Mouse (Mus musculus) thymus, postnatal 25 days (tissue): ENCODE results near the gene Tsen54.
"Not testable (repeated sequence)": the region's sequence is repeated elsewhere in the genome, so short reads cannot be mapped to it uniquely, and the experiment has no call there.

Experiments used
- DNase-seq: peaks from one replicate; pipeline ENCODE4 v3.0.0; 2022

Gene Tsen54

GRCm38 (mm10) chr11:115831518-115831917, 17.0 kb downstream of the Tsen54 start:
- DNase-seq, result no peak

DNA sequence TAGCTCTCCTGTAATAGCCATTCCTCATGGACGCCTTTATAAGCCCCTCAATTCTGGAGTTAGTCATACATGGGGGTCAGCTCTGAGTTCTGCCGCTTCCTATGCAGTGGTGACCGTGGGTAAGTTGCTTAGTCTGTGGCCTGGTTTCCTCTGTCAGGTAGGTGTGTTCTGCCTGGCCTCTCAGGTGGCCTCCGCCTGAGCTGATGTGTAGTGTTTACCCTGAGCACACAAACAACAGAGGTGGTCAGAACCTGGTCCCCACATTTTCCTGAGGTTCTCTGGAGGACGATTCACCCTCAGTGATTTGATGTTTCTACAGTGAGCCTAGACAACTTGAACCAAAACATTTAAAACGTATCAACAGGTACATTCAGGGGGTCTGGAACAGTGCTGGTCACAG, 17.5 kb downstream of the Tsen54 start:
- no peak for DNase-seq

- DNase-seq, result no peak
Measured at GRCm38 (mm10) chr11:115832523-115832922, 18.0 kb downstream of the Tsen54 start.

GRCm38 (mm10) chr11:115833021-115833513, 18.5 kb downstream of the Tsen54 start:
- no peak for DNase-seq

DNA sequence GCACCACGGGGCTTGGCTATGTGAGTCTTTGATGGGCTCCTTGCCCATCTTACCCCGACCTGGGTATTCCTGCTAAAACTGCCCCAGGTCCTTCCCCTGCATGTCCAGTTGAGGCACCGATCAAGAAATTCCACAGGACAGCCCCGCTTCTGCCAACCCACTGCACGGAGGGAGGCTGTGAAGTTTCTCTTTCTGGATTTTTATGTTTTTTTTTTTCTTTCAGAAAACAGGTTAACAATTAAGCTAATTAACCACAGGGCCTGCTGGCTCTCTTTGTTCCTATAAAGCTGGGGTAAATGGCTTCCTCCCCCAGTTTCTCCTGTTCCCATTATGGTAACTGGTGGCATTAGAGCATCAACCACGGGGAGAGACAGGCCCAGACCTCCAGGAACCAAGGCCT, 19.5 kb downstream of the Tsen54 start:
- no peak for DNase-seq

GRCm38 (mm10) chr11:115836656-115837395, 22.3 kb downstream of the Tsen54 start:
- DNase-seq, result no peak

DNA sequence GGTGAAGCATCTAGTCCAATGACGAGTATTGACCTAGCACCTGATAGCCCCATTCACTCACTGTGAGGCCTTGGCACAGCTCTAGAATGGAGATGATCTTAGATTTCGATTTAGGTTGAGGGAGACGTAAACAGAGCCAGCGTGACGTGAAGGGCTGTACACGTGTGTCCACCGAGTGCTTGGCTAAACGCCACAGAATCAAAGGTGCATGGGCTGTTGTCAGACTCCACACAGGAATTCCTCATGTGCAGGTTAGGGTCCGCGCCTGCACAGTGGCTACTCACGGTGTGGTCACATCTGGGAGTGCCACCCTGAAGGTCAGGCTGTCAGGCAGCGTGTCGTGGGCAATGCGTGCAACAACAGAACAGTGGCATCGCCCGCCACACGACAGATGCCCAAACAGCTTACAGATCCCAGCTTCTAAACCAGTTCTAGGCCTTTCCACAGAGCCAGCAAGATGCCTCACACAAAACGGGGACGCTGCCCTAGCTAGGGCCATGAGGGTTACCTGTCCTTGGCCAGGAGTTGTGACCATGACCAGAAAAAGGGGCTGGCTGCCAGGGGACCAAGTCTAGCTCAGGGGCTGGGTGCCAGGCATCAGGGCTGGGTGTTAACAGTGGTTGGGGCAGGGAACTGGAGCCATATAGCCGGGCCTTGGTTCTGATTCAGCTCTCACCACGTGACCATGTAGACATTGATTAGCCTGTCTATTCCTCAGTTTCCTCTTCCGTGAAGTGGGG, 23.3 kb downstream of the Tsen54 start:
- no peak for DNase-seq

GRCm38 (mm10) chr11:115838895-115839311, 24.4 kb downstream of the Tsen54 start:
- DNase-seq, result no peak

DNA sequence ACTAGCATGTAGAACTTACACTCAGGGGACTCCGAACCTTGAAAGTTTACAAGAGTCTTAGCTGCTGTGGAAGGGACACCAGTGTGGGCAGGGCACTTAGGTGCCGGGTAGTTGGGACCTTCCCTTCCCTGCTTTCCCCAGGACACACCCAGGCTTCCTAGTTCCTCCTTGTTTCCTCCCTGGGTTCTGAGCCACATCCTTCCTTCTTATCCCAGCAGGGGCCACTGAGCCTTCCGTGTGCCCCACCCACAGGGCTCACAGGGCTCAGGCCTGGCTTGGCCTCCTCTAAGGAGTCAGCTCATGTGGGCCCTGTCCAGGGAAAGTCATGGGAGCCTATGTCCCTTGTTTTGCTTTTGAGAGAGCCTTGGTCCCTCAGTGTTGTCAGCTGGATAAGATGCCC, 25.2 kb downstream of the Tsen54 start:
- DNase-seq, result no peak

DNA sequence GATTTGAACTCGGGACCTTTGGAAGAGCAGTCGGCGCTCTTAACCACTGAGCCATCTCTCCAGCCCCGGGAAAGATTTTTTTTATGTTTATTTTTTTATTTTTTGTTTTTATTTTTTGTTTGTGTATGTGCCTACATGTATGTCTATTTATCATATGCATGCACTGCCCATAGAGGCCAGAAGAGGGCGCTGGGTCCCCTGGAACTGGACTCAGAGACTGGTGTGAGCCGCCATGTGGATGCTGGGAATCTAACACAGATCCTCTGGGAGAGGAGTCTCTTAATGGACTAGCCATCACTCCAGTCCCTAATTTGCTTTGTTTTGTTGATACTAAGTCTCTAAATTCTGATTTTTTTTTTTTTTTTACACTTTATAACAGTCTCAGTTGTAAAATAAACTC, 26.5 kb downstream of the Tsen54 start:
- DNase-seq, result no peak

- no peak for DNase-seq
Measured at GRCm38 (mm10) chr11:115841961-115842550, 27.5 kb downstream of the Tsen54 start.

GRCm38 (mm10) chr11:115843141-115843890, 28.8 kb downstream of the Tsen54 start:
- DNase-seq, result no peak

DNA sequence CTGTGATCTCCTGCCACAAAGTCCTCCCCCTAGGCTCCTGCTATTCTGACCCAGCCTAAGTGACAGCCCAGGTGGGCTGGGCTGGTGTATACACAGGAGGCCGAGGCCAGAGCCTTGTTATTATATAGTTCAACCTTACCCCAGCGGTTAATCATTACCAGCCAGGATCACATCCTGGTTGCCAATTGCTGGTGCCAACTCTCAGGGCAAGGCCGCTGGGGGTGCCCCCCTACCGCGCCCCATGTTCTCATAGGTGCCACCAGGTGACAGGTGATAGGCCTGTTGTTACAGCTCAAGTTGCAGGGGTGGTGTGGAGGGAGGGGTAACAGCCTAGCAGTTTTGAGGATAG, 29.3 kb downstream of the Tsen54 start:
- no peak for DNase-seq

DNA sequence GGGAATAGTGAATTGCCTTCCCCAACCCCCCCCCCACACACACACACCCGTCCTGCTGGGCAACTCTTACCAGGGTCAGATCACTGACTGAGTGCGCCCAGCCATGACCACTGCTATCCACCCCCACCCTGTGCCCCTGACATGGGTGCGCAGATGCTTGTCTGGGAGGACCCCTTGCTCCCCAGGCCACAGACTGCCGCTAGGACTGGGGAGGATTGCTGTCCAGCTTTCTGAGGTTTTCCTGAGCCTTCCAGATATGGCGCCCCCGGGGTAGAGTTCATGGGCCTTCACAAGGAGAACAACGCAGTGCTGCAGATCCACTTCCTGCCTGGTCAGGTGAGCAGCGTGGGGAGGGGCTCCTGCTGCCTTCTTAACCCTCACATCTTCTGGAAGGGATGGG, 29.7 kb downstream of the Tsen54 start:
- DNase-seq, result no peak

DNA sequence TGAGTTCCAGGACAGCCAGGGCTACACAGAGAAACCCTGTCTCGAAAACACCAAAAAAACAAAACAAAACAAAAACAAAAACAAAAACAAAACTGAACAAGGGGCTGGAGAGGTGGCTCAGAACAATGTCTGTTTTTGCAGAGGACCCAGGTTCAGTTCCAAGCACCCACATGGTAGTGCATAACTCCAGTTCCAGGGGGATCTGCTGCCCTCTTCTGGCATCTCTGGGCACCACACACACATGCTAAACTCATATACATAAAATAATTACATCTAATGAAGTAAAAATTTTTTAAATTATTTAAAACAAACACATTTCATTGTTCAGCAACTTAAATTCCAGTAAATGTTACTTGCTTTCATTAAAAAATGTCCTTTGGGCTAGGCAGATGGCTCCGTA, 31.3 kb downstream of the Tsen54 start:
- DNase-seq, result no peak

DNA sequence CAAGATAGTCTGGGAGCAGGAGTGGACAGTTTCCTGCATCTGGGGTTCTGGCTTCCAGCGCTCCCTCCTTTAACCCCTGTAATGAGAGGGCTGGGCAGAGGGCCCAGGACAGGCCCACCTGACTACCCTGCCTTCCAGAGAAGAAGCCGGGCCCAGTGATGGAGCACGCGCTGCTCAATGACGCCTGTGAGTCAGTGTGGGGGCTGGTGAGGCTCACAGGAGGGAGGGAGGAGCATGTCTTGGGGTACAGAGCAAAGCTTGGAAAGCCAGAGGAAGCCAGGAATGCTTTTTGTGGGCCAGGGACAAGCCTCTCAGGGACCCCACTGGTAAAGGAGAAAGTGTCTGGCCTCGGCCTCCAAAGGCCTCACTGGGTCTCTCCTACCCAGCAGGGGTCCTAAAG, 40.1 kb downstream of the Tsen54 start:
- no peak for DNase-seq

GRCm38 (mm10) chr11:115857146-115857545, 42.6 kb downstream of the Tsen54 start:
- not testable (repeated sequence) for DNase-seq

DNA sequence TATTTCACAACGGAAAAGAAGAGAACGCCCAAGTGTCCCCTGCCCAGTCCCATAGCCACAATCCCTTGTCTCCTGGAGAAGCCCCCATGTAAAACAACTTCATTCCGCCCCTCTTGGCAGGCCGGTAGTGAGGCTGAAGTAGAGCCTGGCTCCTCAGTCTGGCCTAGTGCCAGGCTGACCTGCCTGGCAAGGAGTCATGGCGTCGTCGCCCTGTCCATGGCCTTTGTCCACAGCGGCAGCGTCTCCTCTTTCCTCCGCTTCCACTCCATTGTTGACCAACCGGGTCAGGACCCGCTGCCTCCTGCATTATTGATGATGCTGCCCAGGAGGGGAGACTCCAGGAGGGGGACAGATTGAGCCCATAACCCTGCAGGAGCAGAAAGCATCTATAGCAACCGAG, 43.4 kb downstream of the Tsen54 start:
- no peak for DNase-seq

GRCm38 (mm10) chr11:115858354-115858753, 43.8 kb downstream of the Tsen54 start, which contains the start of gene Myo15b:
Gene Myo15b, plus strand, starts transcription at chr11:115858406.
- DNase-seq, result no peak

DNA sequence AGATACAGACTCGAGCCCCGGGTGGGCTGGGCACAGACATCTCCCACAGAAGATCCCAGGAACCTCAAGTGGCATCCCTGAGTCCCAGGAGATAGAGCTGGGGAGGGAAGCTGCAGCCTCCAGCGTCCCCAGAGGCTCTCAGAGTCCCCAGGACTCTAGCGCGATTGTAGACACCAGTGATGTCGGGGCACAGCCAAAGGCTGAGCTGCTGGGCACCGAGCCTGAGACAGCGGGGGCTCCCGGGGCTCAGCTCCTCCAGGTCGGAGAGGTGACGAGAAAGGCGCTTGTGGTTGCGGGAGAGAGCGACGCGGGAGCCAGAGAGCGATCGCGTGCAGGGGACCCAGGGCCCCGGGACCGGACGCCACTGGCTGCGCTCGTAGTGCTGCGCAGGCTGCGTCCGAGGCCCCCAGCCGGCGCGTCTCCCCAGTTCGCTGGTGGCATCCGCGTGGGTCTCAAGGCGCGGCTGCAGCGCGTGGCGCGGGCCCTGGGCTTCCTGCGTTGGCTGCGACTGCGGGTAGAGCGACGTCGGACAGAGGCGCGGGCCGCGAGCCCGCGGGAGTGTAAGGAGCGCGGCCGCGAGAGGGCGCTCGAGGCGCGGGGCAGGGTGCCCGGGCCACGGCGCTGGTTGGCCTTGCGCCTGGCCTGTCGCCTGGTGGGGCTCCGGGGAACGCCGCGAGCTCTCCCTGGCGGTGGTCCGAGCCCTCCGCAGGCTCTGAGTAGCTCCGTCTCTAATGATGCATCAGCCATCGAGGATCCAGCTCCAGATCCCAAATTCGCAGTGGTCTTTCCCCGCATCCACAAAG, 44.8 kb downstream of the Tsen54 start:
- DNase-seq, result peak; percentile 86

DNA sequence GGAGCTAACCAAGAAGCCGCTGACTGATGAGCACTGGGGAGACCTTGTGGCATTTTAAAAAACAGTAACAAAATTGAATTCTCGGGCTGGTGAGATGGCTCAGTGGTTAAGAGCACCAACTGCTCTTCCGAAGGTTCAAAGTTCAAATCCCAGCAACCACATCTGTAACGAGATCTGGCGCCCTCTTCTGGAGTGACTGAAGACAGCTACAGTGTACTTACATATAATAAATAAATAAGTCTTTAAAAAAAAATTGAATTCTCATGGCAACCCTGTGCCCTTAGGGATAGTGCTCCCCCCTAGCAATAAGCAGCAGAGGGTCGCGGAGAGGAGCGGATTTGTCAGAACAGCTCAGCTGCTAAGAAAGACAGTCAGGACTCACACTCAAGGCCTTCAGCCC, 49.4 kb downstream of the Tsen54 start:
- DNase-seq, result no peak

- no peak for DNase-seq
Measured at GRCm38 (mm10) chr11:115869393-115869792, 54.9 kb downstream of the Tsen54 start.
